Mouse (Mus musculus): ENCODE measurements around the gene Ncapd3. TPM values are rescaled to one million over a fixed set of nuclear protein-coding genes. Genes with fewer than 3 reads are reported as not detected.

Gene Ncapd3
- 10 to 100 TPM; 18.8 to 19.6 TPM for total RNA-seq (2021)
- long read RNA-seq, experiment 1, full-length matches to known transcripts = 5 of 17 reads
- long read RNA-seq, experiment 1, partial matches to known transcripts = 3 of 17 reads
- long read RNA-seq, experiment 1, other reads (novel, unspliced or antisense) = 9 of 17 reads
- long read RNA-seq, experiment 2, full-length matches to known transcripts = 7 of 13 reads
- long read RNA-seq, experiment 2, partial matches to known transcripts = 1 of 13 reads
- long read RNA-seq, experiment 2, other reads (novel, unspliced or antisense) = 5 of 13 reads

DNA sequence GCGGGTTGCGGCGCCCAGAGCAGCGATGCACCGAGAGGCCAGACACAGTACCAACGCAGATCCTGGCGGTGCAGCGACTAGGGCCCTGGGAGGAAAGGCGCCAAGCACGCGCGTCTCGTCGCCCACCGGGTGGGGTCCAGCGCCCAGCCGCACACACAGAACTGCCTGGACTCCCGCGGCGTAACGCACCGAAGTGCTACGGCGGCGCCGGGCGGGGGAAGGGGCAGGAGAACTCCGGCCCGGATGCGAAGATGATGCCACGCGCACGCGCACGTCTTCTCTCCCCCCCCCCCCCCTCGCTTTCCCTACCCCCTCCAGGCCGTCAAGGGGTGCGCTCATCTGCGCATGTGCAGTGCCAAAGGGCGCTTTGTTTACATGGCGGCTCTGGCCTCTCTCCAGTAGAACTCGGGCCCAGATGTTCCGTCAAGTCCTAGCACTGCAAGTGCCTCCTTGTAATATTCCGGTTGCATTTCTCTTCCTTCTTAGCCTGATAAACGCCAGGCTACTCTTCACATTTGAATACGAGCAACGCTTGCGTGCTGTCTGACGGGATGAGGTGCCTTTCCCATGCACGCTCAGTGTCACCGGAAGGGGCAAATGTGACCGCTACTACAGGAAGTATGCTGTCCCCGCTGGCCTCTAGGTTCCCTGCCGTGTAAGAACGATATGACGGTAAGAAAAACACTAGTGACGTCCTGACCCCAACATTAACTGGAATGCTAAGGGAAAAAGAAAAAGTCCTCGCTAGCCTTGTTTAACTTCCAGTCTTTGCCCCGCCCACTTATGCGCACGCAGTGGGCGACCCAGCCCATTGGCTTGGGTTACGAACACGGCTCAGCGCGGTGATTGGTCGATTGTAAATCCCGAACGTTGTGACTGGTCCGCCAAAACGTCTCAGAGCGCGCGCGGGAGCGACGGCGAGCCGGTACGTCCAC is at the start of gene Ncapd3, which contains the start of gene Vps26b:
Gene Ncapd3 (plus strand): TSS at position 348 of the 935 bp plus-strand sequence.
Gene Vps26b (minus strand): TSS at position 238 of the 935 bp plus-strand sequence.
- peak; percentile 94 to 95 for DNase-seq (ENCODE audit: low spot score in 2 of 2)
- Histone ChIP-seq H3K4me3 (peak within 1 kb of the TSS; percentile 100), H3K27ac (peak within 1 kb of the TSS; percentile 94)
- TF ChIP-seq CTCF (conservative IDR thresholded peaks at IDR 0.05) = peak; percentile 60

DNA sequence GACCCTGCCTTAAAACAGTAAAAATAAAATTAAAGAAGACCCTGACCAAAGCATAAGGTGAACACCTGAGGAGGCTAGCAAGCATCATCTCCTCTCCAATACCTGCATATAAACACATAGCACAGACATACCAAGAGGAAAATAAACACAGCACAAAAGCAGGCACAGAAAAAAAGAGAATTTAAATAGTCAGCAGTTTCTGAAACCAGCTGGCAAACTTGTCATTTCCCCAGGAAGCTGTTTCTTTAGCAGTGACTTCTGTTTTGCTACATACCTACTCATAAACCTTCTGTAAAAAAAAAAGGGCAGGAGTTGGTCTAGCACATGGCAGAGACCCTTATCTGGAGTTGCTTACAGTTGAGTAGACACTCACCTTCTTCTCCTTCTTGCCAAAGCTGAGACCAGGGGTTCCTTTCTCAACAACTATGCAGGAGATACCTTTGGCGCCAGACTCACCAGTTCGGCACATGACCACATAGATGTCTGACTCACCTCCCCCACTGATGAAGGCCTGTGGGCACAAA is 44.8 kb upstream of the Ncapd3 start:
- no peak for TF ChIP-seq CTCF (conservative IDR thresholded peaks at IDR 0.05)
- Histone ChIP-seq H3K27ac (no peak overlapping the region), H3K4me3 (no peak overlapping the region)
- DNase-seq (ENCODE audit: low spot score in 2 of 2) = no peak

DNA sequence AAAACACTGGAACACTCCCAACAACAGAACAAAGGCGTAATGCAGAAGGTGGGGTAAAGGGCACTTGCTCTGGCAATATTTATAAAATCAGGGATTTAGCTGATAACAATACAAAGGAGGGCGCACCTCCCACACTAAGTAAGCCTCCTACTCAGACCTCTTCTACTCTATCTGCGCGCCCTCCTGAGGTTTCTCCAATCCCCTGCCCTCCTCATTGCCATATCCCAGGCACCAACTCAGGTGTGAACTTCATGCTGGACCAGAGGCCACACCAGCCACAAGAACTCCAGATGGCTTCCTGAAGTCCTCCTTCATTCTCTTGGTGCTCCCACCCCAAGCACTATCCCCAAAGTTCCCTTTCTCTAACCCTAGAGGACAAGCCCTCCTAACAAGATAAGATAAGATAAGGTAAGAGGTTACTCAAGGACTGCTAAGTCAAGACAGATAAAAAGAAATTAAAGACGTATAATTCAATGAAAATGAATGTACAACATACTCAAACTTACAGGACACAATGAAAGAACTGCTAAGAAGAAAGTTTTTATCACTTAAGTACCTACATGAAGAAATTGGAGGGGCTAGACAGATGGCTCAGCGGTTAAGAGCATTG is 44.2 kb upstream of the Ncapd3 start:
- H3K27ac ChIP-seq = no peak overlapping the region
- TF ChIP-seq CTCF (conservative IDR thresholded peaks at IDR 0.05) = no peak
- H3K4me3 ChIP-seq = no peak overlapping the region
- DNase-seq (ENCODE audit: low spot score in 2 of 2) = no peak

DNA sequence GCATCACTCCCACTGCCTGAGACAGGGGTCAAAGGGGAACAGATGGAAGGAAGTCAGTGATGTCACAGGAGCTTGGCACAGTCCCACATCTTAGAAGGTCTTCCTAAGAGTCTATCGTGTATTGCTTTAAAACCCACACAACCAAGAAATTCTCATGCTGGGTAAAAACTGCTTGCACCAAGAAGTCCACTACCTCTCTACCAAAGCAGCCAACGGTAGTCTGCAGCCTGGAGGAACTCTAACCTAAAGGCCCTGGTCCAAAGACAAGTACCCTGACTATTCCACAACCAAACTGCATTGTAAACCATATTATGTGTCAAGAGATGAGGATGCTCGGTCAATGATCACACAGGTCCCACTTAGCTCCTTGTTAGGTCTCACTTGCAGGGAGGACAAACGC is 39.8 kb upstream of the Ncapd3 start:
- TF ChIP-seq CTCF (conservative IDR thresholded peaks at IDR 0.05) = no peak
- Histone ChIP-seq H3K4me3 (no peak overlapping the region), H3K27ac (no peak overlapping the region)
- DNase-seq (ENCODE audit: low spot score in 2 of 2) = no peak

DNA sequence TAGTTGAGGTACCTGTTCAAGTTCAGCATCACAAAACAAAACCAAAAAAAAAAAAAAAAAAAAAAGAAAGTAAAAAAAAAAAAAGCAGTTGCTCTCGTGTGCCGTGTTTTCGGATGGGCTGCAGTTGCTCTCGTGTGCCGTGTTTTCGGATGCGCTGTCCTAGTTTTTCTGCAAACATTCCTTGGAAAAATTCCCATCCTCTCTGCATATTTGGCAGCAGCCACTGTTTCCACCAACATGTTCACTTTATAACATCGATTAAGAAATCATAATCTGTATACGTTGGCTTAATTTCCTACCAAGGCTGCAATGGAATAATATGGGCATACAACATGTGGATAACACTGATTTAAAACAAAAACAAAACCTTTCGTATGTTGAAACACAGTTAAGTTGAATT is 36.9 kb upstream of the Ncapd3 start:
- Histone ChIP-seq H3K4me3 (0 out of 2 replicates have a peak overlapping the region, but pooled peaks have one; percentile 2), H3K27ac (no peak overlapping the region)
- no peak for TF ChIP-seq CTCF (conservative IDR thresholded peaks at IDR 0.05)
- DNase-seq (ENCODE audit: low spot score in 2 of 2) = no peak

DNA sequence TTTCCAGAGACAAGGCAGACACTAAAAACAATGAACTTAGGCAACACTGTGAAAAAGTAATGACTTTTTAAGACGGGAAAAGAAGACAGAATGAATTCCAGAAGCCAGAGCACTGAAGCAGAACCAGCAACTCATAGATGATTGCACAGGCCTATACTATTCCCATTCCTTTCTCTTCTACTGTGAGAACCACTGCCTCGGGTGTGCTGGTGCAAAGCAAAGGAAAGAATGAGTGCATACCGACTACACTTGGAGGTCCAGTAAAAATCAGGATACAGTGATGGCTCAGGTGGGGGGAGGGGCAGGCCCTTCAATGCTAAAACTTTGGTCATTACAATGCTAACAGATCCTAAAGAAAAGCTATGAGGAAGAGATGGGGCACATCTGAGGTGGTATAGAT is 36.1 kb upstream of the Ncapd3 start:
- Histone ChIP-seq H3K27ac (no peak overlapping the region), H3K4me3 (no peak overlapping the region)
- TF ChIP-seq CTCF (conservative IDR thresholded peaks at IDR 0.05) = no peak
- DNase-seq (ENCODE audit: low spot score in 2 of 2) = no peak

DNA sequence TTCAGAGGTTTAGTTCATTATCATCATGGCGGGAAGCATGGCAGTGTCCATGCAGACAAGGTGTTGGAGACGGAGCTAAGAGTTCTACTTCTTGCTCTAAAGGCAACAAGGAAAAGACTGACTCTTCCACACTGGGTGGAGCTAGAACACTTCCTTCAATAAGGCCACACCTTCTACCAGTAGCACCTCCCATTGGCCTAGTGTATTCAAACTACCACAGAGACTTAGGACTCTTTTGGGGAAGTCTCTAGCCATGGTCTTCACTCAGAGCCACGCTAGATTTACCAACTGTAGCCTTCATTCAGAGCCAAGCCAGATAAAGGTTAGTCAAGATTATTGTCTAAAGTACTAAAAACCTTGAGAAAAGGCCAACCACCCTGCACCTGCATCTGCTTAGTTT is 32.9 kb upstream of the Ncapd3 start:
- TF ChIP-seq CTCF (conservative IDR thresholded peaks at IDR 0.05) = no peak
- Histone ChIP-seq H3K4me3 (no peak overlapping the region), H3K27ac (no peak overlapping the region)
- DNase-seq (ENCODE audit: low spot score in 2 of 2) = no peak

DNA sequence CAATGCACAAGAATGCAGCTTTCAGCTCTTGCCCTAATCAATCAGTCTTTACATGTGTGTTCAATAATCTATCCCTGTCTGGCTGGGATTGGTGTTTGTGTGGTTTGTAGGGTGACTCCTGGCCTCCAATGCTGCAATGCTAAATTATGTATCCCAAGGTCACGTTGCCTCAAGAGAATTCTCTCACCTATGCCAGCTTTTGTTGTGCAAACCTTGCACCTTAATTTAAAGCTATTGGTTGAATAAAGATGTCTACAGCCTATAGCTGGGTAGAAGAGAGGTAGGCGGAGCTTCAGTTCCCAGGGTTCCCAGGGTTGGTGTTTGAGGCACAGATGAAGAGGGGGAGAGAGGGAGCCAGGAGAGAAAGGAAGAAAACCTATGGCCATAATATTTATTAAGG is 32.5 kb upstream of the Ncapd3 start:
- no peak overlapping the region for H3K4me3 ChIP-seq
- TF ChIP-seq CTCF (conservative IDR thresholded peaks at IDR 0.05) = no peak
- no peak overlapping the region for H3K27ac ChIP-seq
- no peak for DNase-seq (ENCODE audit: low spot score in 2 of 2)

DNA sequence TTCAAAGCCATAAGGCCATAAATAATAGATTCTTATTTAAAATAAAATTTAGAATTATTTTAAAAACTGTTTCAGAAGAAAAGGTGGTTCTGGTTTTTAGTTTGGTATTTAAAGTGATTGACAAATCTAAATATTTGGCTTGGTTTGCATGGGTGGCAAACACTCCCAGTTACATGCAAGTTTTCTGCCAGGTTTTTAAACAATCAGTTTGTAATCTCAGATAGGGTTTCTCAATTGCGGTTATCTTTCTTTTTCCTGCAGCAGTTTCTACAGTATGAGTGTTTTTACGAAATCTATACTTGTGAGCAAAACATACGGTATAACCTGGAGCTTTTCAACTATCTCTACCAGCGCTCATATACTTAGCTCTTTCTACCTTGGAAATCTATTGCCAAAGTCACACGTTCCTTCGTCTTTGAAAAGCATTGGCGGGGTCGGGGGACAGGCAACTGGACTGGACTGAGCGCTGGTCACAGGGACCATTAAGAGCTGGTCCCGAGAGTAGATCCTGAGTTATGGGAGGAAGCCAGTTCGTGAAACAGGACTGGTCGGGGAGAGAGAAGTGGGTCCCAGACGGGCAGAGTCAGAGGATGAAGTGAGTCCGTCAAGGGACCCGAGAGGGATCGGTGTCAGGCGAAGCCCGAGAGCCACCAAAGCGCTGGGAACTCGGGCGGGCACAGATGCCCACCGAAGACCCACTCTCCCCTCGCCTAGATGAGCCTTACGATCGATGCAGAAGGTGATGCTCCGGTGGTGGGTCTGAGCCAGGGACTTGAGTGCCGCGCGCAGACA is 31.1 kb upstream of the Ncapd3 start:
- Histone ChIP-seq H3K4me3 (peak overlapping the region; percentile 98), H3K27ac (peak overlapping the region; percentile 88)
- no peak for DNase-seq (ENCODE audit: low spot score in 2 of 2)
- no peak for TF ChIP-seq CTCF (conservative IDR thresholded peaks at IDR 0.05)

DNA sequence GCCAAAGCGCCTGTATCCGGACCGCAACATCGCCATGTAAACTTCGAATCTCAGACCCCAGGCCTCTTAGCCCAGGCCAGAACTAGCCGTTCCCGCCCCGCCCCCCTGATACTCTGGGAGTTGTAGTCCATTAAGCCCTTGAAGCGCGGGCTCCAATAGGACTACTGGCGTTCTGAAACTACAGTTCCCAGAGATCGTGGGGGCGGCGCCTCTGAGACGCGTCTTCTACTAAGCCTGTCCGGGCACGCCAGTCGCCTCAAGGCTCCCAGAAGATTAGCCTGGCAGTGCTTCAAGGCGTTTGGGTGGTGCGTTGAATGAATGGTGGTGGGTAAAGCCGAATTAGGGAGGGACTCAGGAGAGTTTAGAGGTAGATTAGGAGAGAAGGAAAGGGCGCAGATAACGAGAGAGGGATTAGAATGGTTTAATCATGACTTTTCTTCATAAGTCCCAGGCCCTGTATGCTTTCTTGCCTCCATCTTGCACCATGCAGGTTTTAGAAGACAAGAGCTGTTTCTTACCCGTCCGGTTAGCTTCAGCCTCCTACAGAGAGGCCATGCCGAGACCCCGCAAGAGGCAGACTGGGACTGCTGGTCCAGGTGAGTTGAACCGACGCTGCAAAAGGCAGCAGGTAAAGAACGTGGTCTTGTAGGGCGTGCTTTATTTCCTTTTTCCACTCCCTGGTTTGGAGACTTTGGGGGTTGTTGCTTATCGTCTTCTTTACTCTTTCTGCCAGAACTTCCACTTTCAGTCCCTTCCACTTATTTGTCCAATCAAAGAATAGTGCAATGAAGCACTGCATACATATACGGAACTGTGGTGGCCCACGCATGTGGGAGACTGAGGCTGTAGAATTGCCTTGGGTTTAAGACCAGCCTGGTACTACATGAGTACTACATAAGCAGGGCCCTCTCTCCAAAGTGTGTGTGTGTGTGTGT is 30.2 kb upstream of the Ncapd3 start, which contains the start of the genes Acad8 and Thyn1:
Gene Acad8 (minus strand): TSS at position 106 of the 935 bp plus-strand sequence.
Gene Thyn1 (plus strand): TSS at position 250 of the 935 bp plus-strand sequence.
- peak; percentile 94 to 97 for DNase-seq (ENCODE audit: low spot score in 2 of 2)
- H3K27ac ChIP-seq = peak within 1 kb of the TSS; percentile 88
- H3K4me3 ChIP-seq = peak within 1 kb of the TSS; percentile 98
- TF ChIP-seq CTCF (conservative IDR thresholded peaks at IDR 0.05) = no peak

DNA sequence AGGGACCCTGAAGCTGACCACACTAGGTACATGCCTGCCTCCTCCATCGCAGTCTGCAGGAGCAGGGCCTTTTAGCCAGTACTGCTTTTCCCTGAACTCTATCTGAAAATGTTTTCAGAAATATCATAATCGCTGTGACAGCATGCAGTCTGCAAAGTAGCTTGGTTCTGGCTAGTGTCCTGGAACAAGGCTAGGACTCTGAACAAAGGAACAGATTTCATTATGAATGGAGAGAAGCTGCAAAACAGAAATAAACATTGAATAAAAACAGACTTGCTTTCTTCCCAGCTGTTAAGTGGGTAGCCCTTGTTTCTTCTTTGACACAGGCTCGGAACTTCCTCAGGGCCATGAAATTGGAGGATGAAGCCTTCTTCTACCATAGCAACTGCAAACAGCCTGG is 24.7 kb upstream of the Ncapd3 start:
- no peak for TF ChIP-seq CTCF (conservative IDR thresholded peaks at IDR 0.05)
- Histone ChIP-seq H3K4me3 (no peak overlapping the region; the same call in 1 of the 2 replicates), H3K27ac (peak overlapping the region; percentile 91)
- no peak for DNase-seq (ENCODE audit: low spot score in 2 of 2)

Measured in layer of hippocampus, adult 2 months (tissue).